Mouse (Mus musculus) left cerebral cortex, adult 11 months (tissue): ENCODE results near the gene Vmac.

Experiments
- DNase-seq: peaks from one replicate; pipeline ENCODE4 v3.0.0; 2022; ENCODE audit warnings: low spot score

The Vmac gene

GRCm38 (mm10) chr17:56686801-56687200, 31.0 kb downstream of the Vmac start:
- no peak for DNase-seq

GRCm38 (mm10) chr17:56684649-56685048, 33.2 kb downstream of the Vmac start:
- DNase-seq = no peak

DNA sequence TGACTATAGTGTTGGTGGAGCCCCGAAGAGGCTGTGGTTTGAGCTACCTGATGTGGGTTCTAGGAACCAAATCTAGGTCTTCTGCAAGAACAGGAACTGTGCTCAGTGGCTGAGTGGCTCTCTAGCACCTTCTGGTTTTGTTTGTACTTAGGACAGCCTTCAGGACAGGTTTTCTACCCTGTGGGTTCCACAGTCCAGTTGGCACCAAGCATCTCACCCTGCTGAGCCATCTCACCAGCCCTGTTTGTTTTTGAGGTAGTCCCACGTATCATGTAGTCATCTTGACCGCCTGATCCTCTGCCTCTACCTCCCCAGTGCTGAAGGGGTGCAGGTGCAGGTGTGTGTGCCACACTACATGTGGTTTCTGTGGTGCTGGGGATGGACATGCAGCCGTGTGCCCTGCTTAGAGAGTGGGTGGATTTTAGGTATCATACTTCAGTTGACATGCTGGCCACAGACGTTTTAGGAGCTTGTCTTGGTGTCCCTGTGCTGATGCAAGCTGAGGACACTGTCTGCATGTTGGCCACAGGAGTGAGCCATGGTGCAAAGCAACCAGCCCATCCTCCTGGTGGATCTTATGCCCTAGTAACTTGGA, 34.2 kb downstream of the Vmac start:
- DNase-seq = no peak

DNA sequence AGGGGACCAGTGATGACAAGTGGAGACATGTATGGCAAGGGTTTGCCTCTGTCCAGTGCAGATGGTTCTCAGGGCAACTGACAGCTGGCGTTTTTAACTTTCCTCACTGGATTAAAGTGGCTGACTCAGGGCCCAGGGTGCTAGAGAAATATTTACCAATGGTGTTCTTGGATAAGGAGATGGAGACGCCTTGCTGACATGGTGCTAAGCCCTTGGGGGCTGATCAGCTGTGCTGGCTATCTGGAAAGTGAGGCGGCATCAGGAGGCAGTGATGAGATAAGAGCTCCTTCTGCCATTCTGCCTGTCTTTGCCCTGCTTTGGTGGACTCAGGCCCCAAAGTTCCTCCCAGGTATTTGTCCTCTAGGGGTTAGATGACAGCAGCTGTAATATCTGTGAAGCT, 34.9 kb downstream of the Vmac start:
- no peak for DNase-seq

DNA sequence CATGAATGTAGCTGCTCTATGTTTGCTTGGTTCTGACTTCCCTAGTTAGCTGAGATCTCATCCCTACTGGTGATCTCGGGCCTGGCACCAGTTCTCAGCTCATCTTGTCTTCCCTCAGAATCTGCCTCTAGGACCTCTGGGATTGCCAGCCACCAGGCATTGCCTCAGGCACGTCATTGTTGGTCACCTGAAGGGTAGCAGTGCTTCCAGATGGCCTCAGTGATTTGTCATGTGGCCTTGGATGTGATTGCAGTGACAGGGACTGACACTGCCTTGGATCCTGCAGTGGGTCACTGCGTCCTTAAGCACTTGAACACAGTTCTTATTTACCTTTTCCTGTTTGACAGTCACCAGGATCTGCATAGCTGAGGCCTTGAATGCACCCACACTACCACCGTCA, 36.0 kb downstream of the Vmac start:
- DNase-seq = no peak

DNA sequence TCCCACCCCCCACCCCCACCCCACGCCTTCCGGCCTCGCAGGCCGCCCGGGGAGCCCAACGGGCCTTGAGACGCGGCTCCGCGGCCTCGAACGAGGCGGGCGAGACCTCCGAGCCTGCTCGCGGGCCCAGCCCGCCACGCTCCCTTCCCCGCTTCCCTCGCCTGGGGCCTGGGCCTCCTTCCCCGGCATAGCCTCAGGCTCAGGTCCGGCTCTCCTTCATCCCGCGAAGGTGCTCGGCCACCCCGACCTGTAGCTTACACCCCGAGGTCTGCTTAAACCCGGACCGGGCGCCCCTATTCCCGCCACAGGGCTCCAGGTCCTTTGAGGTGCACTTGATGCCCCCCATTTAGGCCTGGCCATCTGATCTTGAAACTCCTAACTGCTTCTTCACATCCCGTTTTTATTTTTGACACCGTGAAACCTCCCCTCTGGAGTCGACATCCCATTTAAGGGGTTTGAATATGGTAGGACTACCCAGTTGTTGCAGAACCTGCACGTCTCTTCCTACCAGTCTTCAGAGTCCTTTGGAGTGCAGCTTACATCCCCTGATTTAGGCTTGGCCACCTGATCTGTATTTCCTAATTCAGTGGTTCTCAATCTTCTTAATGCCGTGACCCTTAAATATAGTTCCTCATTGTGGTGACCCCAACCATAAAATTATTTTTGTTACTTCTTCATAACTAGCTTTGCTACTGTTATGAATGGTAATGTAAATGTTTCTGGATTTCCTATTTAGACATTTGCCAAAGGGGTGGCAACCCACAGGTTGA, 44.0 kb downstream of the Vmac start:
- no peak for DNase-seq

DNA sequence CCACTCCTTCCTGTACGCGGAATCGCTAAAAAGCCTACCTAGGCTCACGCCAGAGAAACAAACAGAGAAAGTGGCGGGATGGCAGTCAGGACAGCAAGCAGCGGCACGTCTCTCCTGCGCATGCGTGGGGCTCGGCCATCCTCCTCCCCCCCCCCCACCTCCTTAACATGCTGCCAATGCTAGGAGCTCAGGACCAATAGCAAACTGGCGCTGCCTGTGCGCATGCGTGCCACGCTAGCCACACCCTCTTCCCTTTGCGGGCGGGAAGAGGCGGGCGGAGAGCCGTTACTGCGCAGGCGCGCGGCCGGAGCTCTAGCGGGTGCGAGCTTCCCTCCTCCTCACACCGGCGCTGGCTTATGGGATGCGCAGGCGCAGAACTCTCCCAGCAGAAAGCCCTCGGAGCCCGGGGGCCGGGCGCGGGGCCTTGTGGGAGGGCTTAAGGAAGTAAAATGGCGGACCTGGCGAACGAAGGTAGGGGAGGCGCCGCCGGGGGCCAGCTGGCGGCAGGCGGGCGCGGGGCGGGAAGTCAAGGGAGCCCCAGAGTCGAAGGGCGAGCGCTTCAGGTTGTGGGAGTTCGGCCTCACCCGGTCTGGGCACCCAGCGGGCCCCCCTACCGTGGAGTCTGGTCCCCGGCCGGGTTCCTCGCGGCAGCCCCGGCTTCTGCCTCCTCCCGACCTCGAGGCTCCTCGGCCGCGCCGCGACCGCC, 44.7 kb downstream of the Vmac start, which contains the start of gene Ranbp3:
Gene Ranbp3, plus strand, starts transcription at position 354 of the 706 bp plus-strand sequence.
- peak; percentile 99 for DNase-seq

- no peak for DNase-seq
Measured at GRCm38 (mm10) chr17:56669766-56670165, 48.1 kb downstream of the Vmac start.

DNA sequence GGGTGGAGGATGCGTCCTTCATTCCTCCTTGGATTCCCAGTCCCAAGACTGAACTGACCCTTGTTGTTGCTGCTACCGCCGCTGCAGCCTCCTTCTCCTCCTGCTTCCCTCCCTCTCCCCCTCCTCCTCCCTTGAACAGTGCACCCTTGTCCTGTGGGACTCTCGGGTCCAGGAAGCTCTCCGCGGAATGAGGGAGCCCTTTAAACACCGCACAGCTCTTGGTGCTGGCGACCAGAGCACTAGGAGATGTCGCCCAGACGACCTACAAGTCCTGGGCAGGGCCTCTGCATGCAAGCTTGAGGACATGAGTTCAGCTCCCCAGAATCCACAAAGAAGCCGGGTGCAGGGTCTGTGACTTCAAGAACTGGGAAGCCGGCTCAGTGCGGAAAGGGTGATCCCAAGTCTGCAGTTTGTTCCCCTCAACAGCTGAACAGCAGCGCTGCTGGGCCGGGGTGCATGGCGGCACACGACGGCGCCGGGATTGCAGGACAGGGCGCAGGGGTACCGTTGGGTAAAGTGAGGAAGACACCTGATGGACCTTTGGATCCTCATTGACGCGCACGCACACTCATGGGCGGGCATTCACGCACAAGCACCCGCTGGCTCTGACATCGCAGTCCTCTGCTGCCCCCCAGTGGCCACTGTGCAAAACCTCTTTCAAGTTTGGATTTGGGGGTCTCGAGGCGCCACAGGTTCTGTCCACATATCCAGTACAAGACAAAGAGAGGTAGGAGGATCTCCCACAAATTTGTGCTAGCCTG, 49.3 kb downstream of the Vmac start:
- DNase-seq = peak; percentile 49

DNA sequence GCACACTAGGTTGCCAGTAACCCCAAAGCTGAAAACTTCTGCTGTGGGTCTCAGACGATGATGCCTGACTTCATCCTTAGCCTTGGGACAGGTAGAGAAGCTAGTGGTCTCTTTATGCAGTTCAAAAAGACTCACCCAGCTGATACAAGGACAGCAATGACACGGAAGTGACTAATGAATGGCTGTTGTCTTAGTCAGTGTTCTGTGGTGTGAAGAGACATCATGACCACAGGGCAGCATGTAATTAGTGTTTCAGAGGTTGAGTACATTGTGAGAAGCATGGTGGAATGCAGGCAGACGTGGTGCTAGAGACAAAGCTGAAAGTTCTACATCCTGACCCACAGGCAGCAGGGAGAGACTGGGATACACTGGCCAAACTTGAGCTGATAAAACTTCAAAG, 50.2 kb downstream of the Vmac start:
- DNase-seq = no peak

DNA sequence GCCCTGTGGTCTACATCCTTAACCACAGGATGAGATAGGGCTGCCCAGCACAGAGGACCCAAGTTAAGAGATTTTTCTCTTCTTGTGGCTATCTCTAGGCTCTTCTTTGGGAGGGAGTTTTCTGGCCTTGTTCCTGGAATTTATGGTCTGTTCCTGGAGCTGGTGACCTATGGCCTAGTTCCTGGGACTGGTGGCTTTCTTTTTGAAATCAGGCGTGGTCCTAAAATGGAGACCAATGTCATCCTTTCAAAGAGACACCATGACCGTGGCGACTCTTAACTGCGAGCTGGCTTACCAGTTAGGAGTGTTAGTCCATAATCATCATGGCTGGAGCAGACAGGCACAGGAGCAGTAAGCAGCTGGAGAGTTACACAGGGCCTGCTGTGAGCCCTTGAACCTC, 51.4 kb downstream of the Vmac start:
- no peak for DNase-seq

DNA sequence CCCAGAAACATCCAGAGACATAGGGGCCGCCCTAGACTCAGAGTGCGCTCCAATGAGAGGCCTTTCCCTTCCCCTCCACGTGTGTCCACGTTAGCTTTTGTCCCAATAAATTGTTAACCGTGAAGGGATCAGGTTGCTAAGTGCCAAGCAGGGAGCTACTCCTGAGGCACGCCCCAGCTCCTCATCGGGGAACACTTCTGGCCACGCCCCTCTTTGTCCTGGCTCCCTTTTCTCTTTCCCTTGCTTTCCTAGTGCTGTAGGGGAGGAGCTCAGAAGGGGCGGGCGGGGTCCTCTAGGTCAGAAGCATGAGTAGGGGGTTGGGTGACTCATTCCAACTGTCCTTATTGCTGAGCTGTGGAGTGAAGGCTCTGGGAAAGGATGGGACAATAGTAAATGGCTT, 53.5 kb downstream of the Vmac start:
- no peak for DNase-seq
